Mouse (Mus musculus): ENCODE results near the gene Gm5134.

The Gm5134 gene

DNA sequence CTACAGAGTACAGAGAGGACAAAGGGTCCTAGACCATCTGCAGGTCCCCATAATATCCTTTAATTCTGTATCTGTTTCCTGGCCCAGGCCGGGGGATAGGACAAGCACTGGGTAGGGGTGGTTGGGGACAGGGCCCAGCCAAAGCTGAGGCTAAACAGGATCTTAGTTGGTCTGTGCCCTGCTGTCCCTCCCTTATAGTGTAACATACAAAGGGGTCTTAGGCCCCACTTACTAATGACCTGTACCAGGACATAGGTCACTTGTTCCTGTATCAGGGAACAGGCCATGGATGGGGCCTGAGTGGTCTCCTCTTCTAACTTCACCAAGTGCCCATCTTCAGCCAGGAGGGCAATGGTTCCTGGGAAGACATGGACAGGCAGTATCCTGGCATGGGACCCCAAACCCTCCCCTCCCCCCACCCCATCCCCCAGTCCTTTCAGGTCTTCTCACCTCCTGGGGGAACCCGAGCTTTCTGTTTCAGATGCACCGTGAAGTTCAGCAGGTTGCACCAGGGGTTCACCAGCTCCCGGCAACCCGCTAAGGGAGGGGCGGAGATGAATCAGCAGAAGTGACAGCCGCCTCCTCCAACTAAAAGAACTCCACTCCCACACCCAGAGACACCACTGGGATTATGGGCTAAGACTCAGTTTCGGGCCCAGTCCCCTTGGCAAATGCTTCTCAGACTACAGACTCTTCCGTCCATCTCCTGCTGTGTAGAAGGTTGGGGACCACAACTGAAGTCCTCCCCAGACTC lies 14.7 kb upstream of the Gm5134 start:
- no peak for DNase-seq (ENCODE audit: low spot score)

DNA sequence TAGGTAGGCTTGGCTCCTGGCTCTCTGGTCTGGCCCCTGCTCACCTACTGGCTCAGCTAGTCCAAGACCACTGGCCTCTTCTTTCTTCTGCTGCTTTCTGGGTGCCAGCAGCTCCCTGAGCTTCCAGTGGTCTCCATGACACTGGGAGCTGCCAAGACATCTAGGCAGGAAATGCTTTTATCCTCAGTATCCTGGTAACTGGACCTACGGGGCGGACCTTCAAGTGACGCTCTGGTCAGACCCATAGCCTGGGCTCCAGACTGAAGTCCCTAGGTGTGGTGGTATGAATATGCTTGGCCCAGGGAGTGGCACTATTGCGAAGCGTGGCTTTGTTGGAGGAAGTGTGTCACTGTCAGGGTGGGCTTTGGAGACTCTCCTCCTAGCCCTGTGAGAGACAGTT lies 13.8 kb upstream of the Gm5134 start, which contains the start of gene Gm867:
TSS of gene Gm867 (minus strand) at position 153 of the 400 bp plus-strand sequence.
- DNase-seq (ENCODE audit: low spot score): no peak

DNA sequence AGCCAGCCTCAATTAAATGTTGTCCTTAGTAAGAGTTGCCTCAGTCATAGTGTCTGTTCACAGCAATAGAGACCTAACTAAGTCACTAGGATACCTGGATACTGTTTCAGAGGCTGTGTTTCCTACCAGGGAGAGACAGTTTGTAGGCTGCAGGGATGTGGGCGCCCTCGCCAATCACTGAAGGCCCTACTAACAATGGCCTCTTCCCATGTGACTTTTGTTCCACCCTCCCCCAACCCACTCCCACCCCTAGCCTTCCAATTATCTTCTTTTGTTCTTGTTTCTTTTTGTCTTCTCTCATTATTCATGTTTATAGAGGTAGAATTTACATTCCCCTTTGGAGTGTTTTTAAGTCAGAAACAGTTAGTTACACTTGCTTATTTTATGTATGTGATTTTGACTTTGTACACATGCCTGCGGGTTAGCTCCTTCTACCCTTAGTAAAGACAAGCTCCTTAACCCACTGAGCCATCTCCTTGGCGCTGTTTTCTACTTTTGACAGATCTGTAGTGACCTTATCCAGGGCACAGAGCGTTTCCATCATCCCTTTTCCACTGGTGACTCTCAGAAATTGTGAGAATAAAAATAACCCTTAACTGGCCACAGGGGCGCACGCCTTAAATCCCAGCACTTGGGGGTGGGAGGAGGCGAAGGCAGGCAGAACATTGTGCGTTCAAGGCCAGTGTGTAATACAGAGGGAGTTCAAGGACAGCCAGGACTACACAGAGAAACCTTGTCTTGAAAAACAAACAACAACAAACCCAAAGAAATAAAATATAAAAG lies 13.1 kb upstream of the Gm5134 start:
- no peak for DNase-seq (ENCODE audit: low spot score)

GRCm38 (mm10) chr10:75942736-75943477 lies 11.4 kb upstream of the Gm5134 start, which contains the start of gene Vpreb3:
Vpreb3 (plus strand) TSS chr10:75943057.
- DNase-seq (ENCODE audit: low spot score): no peak

DNA sequence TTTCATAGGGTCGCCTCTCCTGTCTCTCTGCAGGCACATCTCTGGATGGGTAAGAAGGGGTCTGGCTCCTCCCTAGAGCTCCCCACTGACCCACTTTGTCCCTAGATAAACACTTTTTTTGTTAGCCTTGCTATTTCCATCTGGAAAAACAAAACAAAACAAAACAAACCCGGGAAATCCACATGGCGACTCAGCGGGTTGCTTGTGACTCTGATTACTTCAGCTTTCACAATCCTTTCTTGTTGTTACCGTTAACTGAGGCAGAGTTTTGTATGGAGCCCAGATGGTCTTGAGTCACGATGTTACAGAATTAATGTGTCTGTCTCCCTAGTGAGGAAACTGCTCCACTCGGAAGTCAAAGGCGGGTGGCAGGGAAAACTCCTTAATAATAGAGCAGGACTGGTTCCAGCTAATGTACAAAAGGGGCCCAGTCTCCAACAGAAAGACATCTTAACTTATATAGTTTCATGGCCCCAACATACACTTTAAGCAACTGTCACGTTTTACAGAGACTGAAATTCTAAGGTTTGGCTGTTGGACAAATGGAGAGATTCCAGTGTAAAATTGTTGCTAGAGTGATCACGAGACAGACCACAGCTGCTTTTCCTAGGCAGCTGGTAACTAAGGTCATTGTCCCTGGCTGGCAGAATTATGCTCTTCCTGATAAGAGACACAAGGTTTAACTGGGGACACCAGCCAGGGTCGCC lies 10.1 kb upstream of the Gm5134 start:
- DNase-seq (ENCODE audit: low spot score): no peak

GRCm38 (mm10) chr10:75945213-75945612 lies 9.1 kb upstream of the Gm5134 start:
- DNase-seq (ENCODE audit: low spot score): no peak

DNA sequence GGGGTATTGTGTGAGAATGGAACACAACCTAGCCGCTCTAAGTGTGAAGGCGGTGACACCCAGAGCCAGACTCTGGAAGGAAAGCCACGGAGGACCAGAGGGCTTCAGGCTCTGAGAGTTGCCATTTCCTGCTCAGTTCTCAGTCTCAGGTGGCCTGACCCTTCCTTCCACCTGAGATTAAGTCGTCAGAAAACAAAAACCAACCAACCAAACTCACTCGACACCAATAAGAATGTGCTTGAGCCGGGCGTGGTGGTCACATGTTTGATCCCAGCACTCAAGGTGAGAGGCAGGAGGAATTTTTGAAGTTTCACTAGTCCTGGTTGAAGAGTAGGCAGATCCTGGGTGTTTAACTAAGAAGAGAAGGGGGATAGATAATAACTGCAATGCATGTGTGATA lies 8.4 kb upstream of the Gm5134 start:
- no peak for DNase-seq (ENCODE audit: low spot score)

GRCm38 (mm10) chr10:75948079-75948478 lies 6.2 kb upstream of the Gm5134 start:
- no peak for DNase-seq (ENCODE audit: low spot score)

- DNase-seq (ENCODE audit: low spot score): no peak
Observed at GRCm38 (mm10) chr10:75949053-75950045, 5.0 kb upstream of the Gm5134 start.

DNA sequence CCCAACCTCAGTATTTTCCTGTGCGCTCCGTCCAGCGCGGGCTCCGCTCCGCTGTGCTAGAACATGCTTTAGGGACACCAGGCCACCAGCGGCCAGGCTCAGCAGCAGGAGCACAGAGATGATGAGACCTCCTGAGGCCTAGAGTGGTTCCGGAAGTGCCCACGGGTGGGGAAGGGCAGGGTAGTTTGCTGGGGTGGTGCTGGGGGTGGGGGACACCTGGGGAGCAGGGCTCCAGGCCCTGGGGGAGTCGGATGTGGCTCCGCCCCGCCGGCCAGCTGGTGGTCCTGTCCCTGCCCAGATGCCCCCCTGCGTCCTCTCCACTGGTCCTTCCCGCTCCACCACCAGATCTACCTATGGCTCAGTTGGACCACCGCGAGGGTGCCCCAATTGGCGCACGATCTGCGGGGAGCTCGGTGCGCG lies 3.5 kb upstream of the Gm5134 start:
- peak; percentile 72 for DNase-seq (ENCODE audit: low spot score)

DNA sequence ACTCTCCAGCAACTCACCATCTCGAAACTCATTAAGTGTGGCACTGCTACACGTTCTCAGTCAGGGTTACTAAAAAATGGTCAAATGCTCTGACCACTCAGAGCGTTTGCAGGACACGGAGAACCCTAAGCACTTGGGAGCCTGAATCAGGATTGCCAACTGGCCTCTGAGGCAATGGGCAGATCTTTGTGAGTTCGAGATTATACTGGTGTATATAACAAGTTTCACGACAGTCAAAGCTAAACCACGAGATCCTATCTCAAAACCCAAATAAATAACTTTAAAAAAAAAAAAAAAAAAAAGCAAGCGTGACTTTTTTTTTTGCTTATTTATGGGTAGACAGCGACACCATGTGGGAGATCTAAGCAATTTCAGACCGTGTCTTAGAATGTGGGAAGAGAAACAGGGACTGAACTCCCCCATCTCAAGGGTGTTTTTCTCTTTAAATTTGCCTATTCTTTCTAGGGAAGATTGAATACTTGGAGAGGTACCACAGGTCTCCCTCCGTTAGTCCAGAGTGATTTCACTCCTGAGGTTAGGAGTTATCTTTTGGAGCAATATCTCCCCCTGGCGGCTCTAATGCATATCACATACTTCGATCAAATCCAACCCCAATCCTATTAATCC lies 2.8 kb upstream of the Gm5134 start:
- peak; percentile 61 for DNase-seq (ENCODE audit: low spot score)

- no peak for DNase-seq (ENCODE audit: low spot score)
Observed at GRCm38 (mm10) chr10:75973846-75974245, 19.5 kb downstream of the Gm5134 start.

DNA sequence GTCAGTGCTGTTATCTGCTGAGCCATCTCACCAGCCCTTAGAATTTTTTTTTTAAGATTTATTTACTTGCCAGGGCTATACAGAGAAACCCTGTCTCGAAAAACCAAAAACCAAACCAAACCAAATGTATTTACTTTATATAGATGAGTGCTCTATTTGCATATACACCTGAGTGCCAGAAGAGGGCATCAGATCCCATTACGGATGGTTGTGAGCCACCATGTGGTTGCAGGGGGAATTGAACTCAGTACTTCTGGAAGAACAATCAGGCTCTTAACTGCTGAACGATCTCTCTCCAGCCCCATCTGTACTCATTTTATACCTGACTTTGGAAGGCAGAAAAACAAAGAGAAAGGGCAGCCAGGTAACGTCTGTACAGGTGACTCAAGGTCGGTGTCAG lies 20.9 kb downstream of the Gm5134 start:
- no peak for DNase-seq (ENCODE audit: low spot score)

GRCm38 (mm10) chr10:75978119-75978834 lies 24.0 kb downstream of the Gm5134 start:
- no peak for DNase-seq (ENCODE audit: low spot score)

GRCm38 (mm10) chr10:75978835-75979157 lies 24.5 kb downstream of the Gm5134 start:
- DNase-seq (ENCODE audit: low spot score): no peak

DNA sequence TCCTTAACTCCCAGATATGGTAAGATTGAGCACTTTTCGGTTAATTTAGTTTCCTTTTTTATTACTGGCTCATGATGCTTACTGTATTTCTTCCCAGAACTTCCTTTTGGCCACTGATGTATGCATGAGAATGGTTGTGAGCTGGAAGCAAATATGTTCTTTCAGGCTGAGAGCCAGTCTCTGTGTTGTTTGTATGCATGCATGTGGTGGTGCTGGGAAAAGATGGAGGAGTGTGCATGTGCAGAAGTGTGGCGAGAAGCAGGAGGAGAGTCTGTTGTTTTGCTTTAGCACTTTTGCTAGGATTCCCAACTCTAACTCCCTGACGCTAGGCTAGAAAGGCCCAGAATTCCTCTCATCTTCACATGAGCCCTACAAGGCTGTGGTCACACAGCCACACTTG lies 25.1 kb downstream of the Gm5134 start:
- no peak for DNase-seq (ENCODE audit: low spot score)

DNA sequence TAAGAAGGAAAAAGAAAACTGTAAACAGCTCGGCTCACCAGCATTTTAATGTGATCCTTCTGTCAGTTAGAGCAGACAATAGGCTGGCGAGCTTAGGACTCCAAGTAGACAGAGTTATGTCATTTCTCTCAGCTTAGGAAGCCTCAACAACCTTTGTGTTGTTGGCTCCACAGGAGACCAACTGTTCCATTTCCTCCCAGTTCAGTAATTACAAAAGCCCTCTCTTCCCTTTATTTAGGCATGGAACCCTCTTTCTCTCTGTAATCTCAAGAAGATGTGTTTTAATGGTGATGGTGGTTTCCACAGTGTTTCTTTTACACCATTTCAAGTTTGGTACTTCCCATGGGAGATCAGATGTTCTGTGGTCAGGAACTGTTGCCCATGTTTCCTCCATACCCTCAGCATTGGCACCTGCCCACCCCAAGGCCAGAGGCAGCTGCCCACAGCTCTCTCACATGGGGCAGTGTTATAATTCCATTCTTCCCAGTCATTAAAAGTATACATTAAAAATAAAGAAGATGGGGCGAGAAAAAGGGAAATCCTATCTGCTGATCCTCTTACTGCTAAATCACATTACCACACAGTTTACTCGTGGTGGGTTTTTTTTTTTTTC lies 36.2 kb downstream of the Gm5134 start:
- no peak for DNase-seq (ENCODE audit: low spot score)

GRCm38 (mm10) chr10:75993616-75994240 lies 39.4 kb downstream of the Gm5134 start:
- DNase-seq (ENCODE audit: low spot score): no peak
